Mouse (Mus musculus) liver (tissue): Measurements from ENCODE around the gene Tcaim.
"Not testable (repeated sequence)": the region's sequence is repeated elsewhere in the genome, so short reads cannot be mapped to it uniquely, and the experiment has no call there.

Experiments
- DNase-seq: peaks from one replicate; pipeline ENCODE4 v3.0.0-alpha.2; 2020; ENCODE audit warnings: mixed read lengths

Tcaim gene

DNA sequence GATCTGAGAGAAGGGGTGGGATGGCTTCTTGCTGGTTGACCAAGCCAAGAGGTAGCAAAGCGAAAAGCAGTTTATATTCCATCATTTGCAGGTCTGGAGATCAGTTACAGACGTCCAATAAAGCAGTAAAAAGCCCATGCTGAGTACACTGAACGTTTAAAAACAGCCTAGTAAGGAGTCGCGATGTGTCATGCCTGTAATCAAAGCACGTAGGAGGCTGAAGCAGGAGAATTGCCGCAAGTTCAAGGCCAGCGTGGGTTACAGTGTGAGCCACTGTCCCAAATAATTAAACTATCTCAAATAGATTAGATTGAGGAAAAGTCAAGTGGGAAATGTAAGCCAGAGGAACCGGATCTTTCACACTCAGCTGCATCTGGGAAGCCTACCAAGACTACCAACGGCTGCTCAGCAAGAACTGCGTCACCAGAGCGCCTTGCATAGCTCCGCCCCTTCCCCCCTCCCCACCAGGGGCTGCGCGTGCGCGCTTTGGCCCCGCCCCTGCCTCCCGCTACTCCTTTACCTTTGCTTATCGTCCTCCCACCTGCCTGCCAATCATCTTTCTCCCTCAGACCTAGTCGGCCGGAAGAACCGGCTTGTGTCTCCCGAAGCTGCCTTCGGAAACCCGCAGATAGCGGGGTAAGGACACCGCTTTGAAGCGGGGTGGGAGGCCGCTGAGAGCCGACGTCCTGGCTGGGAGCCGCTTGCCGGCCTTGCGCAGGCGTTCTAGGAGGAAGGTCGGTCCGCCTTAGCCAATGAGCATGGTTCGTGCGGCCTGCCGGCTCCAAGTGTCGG, at the start of gene Tcaim:
Gene Tcaim, plus strand, starts transcription at position 487 of the 792 bp plus-strand sequence.
- peak; percentile 92 for DNase-seq

- DNase-seq, result no peak
These were observed 47.7 kb upstream of the Tcaim start for GRCm38 (mm10) chr9:122757614-122758013.

DNA sequence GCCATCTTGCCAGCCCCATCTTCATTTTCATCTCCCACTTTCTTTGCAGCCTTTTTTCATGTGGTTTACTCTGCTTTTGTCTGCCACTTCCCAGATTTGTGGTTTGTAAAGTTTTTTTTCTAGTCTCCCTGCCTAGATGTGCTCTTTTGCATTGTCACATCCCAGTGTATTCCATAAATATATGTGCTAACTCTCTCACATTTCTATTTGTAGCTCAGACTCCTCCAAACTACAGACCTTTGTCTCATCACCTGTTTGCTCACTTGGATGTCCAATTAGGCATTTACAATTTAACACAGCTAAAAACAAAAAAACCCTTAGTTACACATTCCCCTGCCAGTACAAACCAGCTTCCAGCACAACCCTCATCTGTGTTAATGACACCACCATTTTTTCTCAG, 45.2 kb upstream of the Tcaim start:
- DNase-seq, result no peak

DNA sequence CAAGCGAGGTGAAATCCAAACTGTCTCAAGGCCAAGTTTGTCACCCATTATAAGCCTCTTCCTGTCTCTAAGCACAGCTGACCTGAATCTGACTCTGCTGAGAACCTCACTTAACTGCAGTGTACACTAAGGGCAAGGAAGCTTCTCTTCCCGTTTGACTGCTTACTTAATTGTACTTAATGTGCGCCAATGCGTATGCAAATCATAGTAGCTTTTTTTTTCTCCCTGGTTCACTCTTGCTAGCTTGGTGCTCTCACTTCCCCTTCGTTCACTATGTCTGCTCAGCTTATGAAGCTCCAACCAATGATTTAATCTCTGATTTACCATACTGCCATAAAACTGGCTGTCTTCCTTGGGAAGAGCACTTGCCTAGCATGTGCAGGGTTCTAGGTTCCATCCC, 20.1 kb upstream of the Tcaim start:
- no peak for DNase-seq

DNA sequence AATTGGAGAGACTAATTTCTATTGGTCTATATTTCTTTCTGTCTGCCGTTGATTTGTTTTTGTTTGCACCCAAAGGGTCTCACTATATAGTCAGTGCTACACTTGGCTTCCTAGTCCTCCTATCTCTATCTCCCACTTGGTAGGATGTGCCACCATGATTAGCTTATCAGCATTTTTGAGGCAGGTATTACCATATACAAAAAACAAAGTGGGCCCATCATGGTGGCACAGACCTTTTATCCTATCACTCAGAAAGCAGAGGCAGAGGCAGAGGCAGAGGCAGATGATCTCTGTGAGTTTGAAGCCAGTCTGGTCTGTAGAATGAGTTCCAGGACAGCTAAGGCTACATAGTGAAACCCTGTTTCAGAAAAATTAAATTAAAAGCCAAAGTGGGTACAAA, 18.8 kb upstream of the Tcaim start:
- no peak for DNase-seq

- no peak for DNase-seq
These were observed 554 bp downstream of the Tcaim start for GRCm38 (mm10) chr9:122805845-122806341.

GRCm38 (mm10) chr9:122807186-122807585, 1.8 kb downstream of the Tcaim start:
- no peak for DNase-seq

DNA sequence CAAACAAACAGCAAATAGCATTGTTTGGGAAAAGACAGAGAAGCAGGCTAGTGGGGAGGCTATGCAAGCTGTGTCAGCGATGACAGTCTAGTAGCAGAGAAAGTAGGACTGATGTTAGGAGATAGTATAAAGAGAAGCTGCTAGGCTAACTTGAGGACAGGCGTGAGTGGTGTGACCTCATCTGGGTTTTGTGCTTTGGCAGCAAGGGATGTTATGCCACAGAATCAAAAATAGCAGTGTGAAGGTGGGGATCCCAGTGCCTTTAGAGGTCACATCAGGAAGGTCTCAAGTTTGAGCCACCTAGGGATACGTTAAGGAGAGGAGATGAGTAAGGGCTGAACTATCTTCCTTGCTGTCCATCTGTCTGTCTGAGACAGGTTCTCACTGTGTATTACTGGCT, 4.9 kb downstream of the Tcaim start:
- no peak for DNase-seq

- DNase-seq, result no peak
These were observed 7.0 kb downstream of the Tcaim start for GRCm38 (mm10) chr9:122812386-122812785.

DNA sequence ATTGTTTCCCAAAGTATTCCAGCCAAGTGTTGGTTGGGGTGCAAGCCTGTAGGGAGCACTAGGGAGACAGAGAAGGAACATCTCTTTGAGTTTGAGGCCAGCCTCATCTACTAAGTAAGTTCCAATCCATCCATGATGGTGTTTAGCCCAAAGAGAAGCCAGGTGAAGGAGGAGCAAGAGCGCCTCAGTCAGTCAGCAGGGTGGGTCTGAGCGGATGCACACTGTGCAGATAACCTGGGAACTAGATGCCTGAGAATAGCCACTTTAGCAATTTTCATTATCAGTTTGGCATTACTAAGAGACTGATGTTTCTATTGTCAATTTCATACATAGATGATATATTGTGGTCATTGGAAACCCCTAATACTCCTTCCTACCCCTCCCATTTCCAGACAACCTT, 9.4 kb downstream of the Tcaim start:
- no peak for DNase-seq

GRCm38 (mm10) chr9:122815239-122815851, 10.0 kb downstream of the Tcaim start:
- DNase-seq, result peak; percentile 10

DNA sequence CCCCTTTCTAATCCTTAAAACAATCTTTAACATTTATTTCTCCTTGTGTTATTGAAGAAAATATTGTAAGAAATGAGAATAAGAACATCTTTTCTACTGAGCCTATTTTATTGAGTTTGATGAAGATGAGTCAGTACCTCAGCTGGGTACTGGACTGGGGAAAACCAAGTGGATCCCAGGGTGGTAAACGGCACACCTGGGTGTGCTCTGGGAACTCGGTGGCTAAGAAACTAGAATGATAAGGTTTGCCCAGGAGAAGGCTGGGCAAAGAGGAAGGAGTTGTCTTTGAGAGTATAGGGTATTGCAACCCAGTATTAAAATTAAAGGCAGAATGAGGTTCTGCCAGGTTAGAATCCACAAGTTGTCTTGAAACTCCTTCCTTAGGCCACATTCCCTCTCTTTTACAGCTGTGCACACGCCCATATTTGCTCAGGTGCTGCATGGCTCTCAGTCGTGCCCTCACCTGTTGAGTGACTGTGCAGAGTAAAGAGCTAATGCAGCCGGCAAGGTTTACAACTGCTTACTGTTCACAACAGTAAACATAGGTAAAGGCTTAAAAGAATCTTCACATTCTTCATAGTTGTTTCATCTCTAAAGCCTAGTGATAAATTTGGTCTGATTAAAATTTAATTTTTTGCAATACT, 18.2 kb downstream of the Tcaim start:
- no peak for DNase-seq

DNA sequence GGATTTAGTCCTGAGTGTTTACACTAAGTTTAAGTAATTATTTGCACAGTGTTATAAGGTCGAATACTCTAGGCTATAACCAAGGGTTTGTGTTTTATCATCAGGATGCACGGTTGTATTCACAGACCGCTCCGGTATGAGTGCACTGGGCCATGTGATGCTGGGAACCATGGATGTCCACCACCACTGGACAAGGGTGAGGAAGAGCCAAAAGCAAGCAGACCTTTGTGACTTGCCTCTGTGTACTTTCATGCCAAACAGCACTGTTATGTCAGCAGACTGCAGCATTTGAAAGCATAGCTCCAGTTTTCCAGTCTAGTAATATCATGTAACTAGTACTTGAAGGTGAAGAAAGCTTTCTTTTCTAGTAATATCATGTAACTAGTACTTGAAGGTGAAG, 21.4 kb downstream of the Tcaim start:
- DNase-seq, result no peak

DNA sequence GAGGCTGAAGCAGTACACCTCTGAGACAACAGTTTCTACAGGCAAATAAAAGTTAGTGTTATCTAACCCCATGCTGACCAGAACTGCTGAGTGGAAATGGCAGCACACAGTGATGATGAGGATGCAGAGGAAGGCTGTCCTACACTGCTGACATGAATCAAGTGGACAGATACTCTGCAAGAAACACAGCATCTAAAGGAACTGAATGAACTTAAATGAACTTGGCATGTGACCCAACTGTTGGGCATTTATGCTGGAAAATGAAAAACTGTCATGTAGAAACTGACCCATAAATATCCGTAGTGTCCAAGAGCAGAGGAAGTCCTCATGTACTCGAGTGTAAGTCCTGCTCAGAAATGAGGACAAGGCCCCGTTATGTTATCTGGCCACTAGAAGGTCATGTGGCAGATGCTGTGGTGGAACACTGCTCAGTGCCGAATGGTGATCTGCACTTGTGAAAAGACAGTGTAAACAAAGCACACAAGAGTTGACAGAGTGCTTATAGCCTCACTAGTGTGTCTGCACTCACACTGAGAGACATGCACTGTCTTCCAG, 24.6 kb downstream of the Tcaim start:
- no peak for DNase-seq

DNA sequence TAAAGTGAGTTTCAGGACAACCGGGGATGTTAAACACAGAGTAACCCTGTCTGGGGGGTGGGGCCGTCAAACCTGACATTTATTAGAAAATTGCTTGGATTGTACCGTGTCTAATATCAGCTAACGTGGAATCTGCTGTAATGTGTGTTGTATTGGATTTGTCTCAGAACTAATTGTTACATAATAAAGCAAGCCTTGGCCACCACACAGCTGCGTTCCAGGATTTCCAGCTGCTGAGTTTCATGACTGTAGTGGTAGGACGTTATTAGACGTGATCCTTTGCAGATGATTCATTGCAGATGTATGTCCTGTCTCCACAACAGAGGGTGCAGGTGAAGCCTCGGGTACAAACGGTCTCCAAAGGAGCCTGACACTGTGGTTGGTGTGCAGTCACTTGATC, 30.8 kb downstream of the Tcaim start:
- DNase-seq, result no peak

- DNase-seq, result peak; percentile 28
These were observed 31.5 kb downstream of the Tcaim start for GRCm38 (mm10) chr9:122836790-122837189.

DNA sequence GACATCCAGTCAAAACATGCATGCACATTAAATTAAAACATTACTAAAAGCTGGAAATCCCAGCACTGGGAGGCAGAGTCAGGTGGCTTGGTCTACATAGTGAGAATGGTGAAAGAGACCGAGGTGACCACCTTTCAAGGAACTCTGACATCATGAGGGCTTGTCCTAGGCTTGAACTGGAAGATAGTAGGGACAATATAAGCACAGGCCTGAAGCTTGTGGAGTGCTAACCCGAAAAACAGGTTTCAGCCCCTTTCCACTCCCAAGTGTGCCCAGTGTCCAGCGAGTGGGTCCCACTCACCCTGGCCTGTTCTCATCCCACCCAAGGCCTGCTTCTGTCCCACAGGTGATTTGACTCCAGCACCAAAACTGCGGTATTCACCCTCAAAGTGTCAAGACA, 31.9 kb downstream of the Tcaim start:
- DNase-seq, result no peak

DNA sequence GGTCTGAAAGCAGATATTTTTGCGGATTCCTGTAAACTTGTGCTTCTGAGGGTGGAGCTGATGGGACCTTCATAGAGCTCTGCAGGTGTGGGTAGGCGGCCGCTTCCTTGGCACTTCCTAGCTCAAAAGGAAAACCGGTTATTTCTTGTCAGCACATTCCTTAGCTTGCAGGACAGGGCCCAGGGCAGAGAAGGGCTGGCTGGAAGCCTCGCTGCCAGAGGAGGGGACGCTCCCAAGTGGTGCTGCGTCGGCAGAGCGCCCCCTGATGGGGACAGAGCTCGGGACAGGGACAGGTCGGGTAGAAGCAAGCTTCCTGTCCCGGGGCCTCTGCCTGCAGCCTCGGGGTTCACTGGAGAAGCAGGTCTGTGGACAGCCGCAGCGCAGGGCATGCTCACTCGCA, 32.3 kb downstream of the Tcaim start:
- DNase-seq, result peak; percentile 46

GRCm38 (mm10) chr9:122843760-122844159, 38.4 kb downstream of the Tcaim start, which contains the start of gene Gm35549:
Gene Gm35549, minus strand, starts transcription at chr9:122844035.
- DNase-seq, result no peak

GRCm38 (mm10) chr9:122845621-122846020, 40.3 kb downstream of the Tcaim start:
- DNase-seq, result no peak

DNA sequence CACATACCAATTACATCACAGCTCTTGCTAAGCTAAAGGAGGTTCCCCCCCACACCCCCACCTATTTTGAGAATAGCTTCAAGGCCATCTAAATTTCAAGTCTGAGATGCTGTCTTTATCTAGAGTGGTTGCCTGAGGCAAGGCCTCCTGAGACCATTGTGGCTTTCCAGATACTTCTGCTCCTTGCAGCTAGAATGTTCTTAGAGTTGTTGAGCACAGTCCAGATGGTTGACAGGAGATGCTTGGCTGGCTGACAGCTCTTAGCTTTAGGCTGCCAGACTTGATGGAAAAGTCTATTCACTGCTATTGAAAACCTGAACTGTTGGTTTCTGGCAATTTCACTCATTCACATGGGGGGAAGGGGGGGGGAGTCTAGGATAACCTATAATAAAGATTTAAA, 40.8 kb downstream of the Tcaim start:
- DNase-seq, result no peak

GRCm38 (mm10) chr9:122847811-122848311, 42.5 kb downstream of the Tcaim start:
- DNase-seq, result not testable (repeated sequence)

- no peak for DNase-seq
These were observed 49.2 kb downstream of the Tcaim start for GRCm38 (mm10) chr9:122854526-122854925.
